Mouse (Mus musculus) adrenal gland (tissue): ENCODE results near the gene Dynll2.

Experiments
- intact Hi-C: fragments of 180-260 bp; cut with DNase I; formaldehyde crosslinking; loops from one replicate; pipeline ENCODE4 v1.15.1; 2025
- long read RNA-seq, 2 experiments: library from polyadenylated mRNA; unstranded; transcript quantifications; one replicate each; pipeline ENCODE4 v2.0.0; 2020; ENCODE audit warnings: borderline replicate concordance in 1 of 2; ENCODE audit not compliant: insufficient replicate concordance in 1 of 2

The Dynll2 gene
- long read RNA-seq, experiment 1, transcript Dynll2-201 (3 exons, 2,476 nt), result major isoform, 34 of 36 reads
- long read RNA-seq, experiment 1, partial matches to known transcripts, result 1 of 36 reads
- long read RNA-seq, experiment 1, other reads (novel, unspliced or antisense), result 1 of 36 reads
- long read RNA-seq, experiment 2, transcript Dynll2-201 (3 exons, 2,476 nt), result major isoform, 45 of 48 reads
- long read RNA-seq, experiment 2, partial matches to known transcripts, result 2 of 48 reads
- long read RNA-seq, experiment 2, other reads (novel, unspliced or antisense), result 1 of 48 reads

DNA sequence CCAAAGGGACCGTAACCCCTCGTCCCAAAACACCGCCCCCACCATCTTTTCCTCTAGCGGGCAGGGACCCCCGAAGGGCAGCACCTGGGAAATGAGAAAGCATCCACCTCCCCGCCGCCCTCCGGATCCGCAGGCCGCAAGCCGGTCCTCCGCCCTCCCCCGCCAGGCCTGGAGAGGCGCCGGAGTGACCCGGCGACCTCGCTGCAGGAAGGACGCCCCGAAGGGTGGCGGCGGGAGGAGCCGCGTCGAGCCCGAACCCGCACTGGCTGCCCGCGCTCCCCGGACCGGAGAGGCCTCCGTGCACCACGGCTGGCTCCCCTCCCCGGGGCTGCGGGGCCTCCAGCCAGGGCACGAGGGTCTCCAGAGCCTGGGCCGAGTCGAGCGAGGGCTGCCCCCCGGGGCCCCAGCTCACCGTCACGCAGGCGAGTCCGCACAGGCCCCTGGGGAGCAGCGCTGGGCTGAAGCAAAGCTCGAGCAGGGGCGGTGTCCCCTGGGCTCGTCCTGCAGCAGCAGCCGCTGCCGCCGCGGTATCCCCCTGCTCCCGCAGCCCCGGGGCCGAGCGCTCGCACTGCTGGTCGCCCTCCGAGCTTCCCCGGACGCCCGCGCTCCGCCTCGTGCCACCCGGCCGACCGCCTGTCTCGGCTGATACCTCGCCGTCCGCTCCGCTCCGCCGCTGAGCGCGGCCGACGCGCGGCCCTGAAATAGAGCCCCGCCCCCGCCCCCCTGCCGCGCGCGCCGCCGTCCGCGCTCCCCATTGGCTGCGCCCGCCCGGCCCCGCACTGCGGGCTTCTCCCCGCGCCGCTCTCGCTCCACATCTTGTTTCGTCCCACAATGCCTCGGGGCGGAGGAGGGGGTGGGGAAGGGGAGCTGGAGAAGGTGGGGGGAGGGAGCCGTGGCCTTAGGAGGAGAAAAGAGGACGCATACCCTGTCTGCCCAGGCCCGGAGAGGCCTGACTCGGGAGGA lies at the start of gene Dynll2:
Gene Dynll2, minus strand, starts transcription at position 703 of the 963 bp plus-strand sequence.
- intact Hi-C loops, result loop anchor here (5.0 kb wide), 1 partner anchor 60 kb away; the partner anchor contains the start of gene Srsf1

DNA sequence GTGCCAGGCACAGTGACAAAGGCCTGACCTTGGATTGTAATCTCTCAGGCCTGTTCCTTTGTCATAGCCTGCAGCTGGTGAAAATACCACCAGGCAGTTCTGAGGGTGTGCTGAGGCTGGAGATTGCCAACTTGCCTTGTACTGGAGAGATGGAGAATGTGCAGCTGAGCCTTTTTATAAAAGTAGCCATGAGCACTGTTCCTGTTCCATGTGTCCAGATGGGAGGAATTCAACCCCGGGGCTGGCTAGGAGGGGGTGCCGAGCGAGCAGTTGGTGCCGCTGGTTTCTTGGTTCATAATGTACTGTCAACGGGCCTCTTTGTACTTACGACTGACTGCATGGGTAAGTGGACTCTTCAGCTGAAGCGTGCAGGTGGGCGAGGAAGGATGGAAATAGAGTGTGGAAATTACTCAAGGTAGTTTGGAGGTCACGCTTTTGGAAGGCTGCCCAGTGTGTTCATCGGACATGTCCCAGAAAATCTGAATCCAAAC lies 49.5 kb upstream of the Dynll2 start:
- intact Hi-C loops, result no loop called here

DNA sequence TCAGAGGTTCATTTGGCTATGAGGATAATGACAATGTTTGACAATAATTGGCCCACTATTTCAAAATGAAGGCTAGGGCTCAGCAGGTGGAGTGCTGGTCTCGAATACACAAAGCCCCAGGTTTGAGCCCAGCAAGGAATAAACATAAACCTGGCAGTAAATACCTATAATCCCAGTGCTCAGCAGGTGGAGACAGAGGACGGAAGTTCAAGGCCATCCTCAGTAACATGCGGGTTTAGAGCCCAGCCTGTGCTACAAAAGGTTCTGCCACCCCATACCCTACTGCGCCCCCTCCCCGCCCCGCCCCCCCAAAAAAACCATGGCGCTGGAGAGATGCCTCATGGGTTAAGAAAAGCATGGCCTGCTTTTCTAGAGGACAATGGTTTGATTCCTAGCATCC lies 48.6 kb upstream of the Dynll2 start:
- intact Hi-C loops, result no loop called here

- intact Hi-C loops, result no loop called here
Measured at GRCm38 (mm10) chr11:88031753-88032152, 44.4 kb upstream of the Dynll2 start.

DNA sequence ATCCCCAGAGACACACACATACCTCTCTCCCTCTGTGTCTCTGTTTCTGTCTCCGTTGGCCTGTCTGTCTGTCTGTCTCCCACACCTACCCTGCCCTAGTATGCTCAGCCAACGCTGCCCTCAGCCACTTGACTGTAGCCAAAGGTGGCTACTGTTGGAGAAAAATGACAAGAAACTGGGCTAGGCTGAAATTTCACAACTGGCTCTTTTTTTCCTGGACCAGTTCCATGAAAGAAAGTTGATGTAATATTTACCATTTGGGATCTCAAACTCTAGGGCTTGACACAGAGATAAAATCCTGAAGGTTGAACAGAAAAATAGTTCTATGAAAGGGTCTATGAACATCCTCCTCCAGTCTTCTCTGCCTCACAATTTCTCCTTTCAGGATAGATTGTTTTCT lies 43.5 kb upstream of the Dynll2 start:
- intact Hi-C loops, result no loop called here

DNA sequence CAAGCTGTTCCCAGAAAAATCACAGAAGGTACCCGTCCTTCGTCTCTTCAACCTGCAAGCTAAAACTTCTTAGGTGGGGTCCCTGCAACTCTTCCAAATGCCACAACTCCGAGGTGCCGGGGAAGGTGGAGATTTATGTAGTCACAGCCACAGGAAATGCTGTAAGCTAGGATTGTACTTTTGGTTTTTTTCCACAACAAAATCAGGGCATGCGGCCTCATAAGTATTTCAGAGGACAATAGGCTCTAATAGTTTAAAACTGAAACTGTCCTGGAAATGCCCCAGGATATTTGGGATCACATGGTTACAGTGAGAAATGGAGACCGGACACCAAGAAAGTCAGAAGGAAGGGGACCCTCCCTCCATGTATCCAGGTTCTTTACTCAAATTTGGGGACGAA lies 42.9 kb upstream of the Dynll2 start:
- intact Hi-C loops, result no loop called here

GRCm38 (mm10) chr11:88028193-88028684 lies 40.9 kb upstream of the Dynll2 start:
- intact Hi-C loops, result no loop called here

- intact Hi-C loops, result no loop called here
Measured at GRCm38 (mm10) chr11:88027391-88028035, 40.2 kb upstream of the Dynll2 start.

DNA sequence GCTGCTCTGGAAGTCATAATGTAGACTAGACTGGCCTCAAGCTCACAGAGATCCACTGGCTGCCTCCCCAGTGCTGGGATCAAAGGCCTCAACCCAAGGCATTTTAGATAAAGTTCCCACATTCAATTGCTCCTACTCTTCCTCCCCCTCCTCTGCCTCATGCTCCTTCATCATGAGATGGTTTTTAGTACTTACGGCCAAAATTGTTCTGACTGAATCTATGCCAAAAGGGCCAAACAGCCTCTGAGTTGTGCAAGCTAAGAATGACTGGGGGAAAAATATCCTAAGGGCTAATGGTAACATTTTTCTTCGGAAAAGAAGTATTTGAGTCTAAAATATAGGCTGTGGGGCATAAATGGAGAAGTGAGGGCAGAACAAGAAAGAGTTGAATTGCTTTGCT lies 36.6 kb upstream of the Dynll2 start:
- intact Hi-C loops, result no loop called here

DNA sequence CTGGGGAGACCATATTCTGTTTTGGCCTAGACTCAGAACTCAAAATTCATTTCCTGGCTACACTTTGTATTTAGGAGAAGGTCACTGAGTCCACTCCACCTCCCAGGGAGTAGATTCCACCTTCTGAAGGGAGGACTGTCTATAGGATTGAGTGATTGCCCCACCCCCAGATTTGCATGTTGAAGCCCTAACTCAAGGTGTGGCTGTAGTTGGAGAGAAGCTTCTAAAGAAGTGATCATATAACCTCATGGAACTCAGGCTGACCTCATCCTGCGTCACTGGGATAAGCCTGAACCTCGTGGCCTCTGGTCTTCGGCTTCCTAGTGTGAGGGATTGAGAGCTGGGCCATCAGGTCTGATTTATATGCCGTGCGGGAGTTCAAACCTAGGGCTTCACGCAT lies 28.5 kb upstream of the Dynll2 start:
- intact Hi-C loops, result no loop called here

- intact Hi-C loops, result no loop called here
Measured at GRCm38 (mm10) chr11:88015161-88015560, 27.8 kb upstream of the Dynll2 start.

DNA sequence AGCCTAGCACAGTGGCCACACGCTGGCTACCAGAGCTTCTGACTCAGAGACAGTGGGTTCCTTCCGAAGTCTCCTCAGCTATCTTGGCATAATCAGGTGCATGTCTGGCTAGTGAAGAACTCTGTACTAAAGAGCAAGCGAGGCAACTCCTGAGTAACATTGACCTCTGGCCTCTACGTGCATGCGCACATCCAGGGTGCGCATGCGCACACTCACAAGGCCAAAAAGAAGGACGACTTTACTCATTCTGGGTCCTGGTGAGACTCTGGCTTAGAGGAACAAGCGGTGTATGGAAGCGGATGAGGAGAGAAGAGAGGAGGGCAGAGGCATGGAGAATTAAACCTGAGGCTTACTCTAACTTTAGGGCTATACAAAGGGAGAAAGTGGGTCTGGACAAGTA lies 26.3 kb upstream of the Dynll2 start:
- intact Hi-C loops, result no loop called here

DNA sequence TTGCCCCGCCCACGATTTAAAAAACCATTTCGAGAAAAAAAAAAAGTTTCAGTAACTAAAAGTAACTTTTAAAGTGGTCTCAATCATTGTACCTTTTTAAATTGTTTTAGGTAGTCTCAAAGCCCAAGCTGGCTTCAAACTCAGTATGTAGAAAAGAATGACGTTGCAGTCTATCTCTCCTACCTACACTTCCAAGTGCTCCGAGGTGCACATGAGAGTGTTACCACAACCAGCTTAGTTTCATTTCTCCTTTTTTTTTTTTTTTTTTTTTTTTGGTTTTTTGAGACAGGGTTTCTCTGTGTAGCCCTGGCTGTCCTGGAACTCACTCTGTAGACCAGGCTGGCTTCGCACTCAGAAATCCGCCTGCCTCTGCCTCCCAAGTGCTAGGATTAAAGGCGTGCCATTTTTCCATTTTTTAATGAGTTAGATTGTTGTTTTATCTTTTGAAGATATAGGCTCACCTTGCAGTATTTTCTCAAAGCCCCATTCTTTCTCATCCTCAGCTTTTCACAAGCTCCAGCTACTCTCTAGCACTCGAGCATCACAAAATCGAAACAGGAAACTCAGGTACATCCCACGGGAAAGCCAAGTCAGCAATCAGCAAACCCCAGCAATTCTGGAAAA lies 25.4 kb upstream of the Dynll2 start:
- intact Hi-C loops, result no loop called here

- intact Hi-C loops, result no loop called here
Measured at GRCm38 (mm10) chr11:88011914-88012419, 24.6 kb upstream of the Dynll2 start.

DNA sequence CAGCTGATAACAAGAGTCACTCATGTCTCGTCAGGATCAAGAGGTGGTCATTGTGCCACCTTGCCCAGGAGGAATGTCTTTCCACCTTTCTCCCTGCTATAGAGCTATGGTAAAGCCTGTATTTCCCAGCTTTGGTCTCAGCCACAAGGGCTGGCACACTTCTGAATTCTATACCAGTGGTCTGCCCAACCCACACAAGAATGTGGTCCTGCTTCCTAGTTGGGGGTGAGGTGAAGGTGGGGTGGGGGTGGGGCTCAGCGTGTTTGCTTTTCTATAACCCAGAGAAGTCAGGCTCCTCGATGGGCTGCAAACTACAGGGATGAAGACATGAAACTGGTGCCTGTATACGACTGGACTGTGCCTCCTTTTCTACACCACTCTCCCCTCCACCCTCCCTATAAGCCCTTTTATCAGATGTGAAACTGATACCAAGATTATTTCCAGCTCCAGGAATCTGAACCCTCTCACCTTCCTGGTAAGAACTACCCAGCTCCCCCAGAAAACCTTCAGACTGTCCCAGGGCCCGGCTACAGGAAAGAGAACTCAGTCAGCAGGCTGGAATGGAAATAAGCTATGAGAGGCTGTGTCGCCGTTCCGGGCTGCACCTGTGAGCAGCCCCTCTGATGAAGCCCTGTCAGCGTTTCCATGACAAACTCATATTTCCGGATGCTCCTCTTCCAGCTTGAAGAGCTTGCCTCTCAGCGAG lies 24.0 kb upstream of the Dynll2 start:
- intact Hi-C loops, result no loop called here

GRCm38 (mm10) chr11:88009542-88010190 lies 22.3 kb upstream of the Dynll2 start:
- intact Hi-C loops, result no loop called here

DNA sequence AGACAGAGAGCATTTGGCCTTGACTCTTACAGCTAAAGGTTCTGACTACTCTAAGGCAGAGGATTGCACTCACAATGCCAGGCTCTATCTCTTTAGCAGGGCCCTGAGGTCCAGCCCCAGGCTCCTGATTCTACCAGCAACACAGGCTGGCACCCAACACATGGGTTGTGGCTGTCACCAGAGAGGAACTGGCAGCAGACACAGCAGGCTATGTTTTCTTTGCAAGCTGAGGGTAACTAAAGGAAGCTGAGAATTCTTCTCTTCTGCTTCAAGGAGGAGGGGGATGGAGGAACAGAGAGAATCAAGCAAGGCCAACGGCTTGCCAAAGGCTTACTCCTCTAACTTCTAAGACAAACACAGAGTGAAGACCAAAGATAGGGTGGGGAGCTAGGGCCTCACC lies 21.3 kb upstream of the Dynll2 start:
- intact Hi-C loops, result no loop called here

DNA sequence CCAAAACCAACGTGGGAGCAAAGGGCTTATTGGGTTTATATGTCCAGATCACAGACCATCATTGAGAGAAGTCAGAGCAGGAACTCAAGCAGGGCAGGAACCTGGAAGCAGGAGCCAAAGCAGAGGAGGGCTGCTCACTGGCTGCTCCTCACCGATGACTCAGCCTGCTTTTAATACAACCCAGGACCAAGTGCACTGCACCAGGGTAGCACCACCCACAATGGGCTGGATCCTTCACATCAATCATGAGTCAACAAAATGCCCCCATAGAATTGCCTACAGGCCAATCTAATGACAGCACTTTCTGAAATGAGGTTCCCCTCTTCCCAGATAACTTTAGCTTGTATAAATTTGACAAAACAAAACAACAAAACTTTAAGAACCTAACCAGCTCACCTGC lies 16.8 kb upstream of the Dynll2 start:
- intact Hi-C loops, result no loop called here

DNA sequence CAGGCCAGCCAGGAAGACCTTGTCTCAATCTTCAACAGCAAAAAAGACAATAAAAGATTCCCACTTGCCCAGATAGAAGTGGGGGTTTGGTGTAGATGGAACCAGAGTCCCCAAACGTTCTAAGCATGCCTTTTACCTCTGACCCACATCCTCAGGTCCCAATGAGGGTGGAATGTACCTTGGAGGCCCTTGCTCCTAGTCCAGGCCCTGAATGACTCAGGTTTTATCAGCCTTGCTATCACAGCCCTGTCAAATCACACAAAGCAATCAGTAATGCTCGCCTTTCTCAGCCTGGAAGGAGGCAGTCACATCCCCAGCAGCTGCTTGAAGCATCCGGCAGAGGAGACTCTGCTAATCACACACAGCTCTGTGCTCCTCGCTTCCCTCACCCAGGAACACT lies 15.4 kb upstream of the Dynll2 start:
- intact Hi-C loops, result no loop called here

DNA sequence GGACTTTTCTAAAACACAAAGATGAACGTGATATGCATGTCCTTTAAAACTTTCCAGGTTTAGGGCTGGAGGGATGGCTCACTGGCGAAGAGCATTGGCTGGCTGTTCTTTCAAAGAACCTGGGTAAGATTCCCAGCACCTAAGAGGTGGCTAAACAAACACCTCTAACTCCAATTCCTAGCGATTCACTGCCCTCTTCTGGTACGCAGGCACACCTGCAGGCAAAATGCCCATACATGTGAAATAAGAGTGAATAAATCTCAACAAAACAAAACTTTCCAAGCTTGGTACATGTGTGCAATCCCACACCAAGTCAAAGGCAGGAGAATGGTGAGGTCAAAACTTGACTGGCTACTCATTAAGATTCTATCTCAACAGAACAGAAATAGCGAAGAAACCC lies 12.4 kb upstream of the Dynll2 start:
- intact Hi-C loops, result no loop called here
